Mouse (Mus musculus) cortical plate, adult 2 months (tissue): ENCODE measurements at regions not wholly inside any gene's neighbourhood (a gene's known extent, or its start where the extent isn't known, plus 50 kb on each side); places are given as distances from the start of the nearest gene placed in this dataset.

Experiments
- H3K27ac ChIP-seq: fragments of 200-500 bp; 2 replicates; pipeline ENCODE4 v1.5.1; 2012; ENCODE audit warnings: low read length, control low read depth, inconsistent platforms; ENCODE audit not compliant: insufficient read depth
- H3K4me1 ChIP-seq: fragments of 200-500 bp; 2 replicates; pipeline ENCODE4 v1.6.1; 2011; ENCODE audit warnings: low read length; ENCODE audit not compliant: control insufficient read depth, insufficient read depth
- H3K4me3 ChIP-seq: fragments of 200-500 bp; 2 replicates; pipeline ENCODE4 v1.5.1; 2011; ENCODE audit warnings: mild to moderate bottlenecking, low read length, control low read depth; ENCODE audit not compliant: insufficient read depth
- CTCF ChIP-seq: fragments of 200-500 bp; IDR thresholded peaks from 2 replicates; pipeline ENCODE4 v1.5.1; 2011; ENCODE audit warnings: mild to moderate bottlenecking, control low read depth, low read length; ENCODE audit not compliant: insufficient read depth; ENCODE audit errors: extremely low read depth
- POLR2A ChIP-seq: fragments of 200-500 bp; IDR thresholded peaks from 2 replicates; pipeline ENCODE4 v1.6.1; 2011; ENCODE audit warnings: mild to moderate bottlenecking, low read length, control low read depth; ENCODE audit not compliant: insufficient read depth; ENCODE audit errors: extremely low read depth

DNA sequence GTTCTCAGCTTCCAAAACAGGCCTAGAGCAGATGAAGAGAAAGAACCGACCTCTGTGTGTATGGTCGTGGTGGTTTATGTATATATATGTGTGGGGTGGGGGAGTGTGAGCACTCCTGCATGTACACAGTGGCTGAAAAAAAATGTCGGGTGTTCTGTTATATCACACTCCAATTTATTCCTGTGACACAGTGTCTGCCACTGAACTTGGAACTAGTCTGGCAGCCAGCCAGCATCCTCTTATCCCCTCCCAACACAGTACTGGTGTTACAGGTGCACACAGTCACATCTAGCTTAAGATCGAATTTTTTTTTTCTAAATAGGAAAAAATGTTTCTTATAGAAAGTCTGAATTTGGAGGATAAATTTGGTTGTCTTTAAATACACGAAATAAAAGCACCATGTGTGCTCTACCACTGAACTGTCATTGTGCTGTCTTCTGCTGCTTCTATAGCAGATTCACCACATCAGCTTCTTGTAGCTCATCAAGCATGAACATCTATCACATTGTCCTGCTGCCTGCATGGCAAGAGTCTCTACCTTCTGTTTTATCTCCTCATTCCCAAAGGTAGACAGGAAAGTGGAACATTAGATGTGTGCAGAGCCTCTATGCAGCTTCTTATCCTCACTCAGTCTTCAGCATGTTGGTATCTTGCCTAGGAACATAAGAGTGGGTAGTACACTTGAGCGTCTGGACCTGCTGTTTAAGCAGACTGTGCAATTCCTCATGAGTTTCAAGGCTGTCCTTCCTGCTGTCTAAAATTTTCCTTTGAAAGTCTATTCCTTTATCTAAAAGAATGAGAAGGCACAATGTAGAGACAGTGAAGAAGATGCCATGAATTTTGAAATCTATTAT is 185.2 kb downstream of the Car2 start:
- Histone ChIP-seq H3K4me1 (no peaks in the 10 kb centered on the region), H3K4me3 (no peak overlapping the region), H3K27ac (no peak overlapping the region)
- TF ChIP-seq POLR2A (no peak), CTCF (no peak)

DNA sequence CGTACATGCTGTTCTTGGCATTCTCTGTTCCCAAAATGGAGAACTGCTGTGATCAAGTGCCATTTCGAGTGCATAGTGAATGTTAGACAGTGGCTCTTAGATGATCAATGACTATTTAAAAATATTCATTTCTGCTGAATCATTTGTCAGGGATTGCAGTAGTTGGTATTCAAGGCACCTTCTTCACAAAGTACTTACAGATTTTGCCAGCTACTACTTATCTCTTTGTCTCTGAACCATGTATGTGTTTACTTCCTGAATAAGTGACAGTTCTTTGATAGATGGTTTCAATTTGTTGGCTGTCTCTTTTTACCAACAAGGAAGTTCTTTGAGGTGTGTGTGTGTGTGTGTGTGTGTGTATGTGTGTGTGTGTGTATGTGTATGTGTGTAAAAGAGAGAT is 187.3 kb downstream of the Car2 start:
- no peak overlapping the region for H3K27ac ChIP-seq
- H3K4me1 ChIP-seq: no peaks in the 10 kb centered on the region
- no peak for TF ChIP-seq CTCF
- TF ChIP-seq POLR2A: no peak
- H3K4me3 ChIP-seq: no peak overlapping the region

DNA sequence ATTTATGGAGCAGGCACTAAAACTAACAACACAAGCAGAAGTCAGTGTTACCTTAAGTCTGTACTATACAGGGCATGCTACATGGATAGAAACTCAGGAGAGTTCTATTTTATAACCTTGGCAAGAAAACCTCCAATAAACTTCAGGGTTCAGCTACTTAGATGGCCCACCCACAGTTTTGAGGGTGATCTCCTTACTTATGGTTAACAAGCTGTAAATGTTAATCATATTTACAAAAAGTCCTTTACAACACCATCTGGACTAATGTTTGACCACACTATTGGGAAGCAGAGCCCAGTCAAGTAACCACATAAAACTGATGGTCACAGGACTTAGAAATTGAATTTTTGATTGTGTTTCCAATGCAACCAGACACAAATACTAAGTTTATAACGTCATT is 187.8 kb downstream of the Car2 start:
- no peak for TF ChIP-seq CTCF
- no peak for TF ChIP-seq POLR2A
- no peak overlapping the region for H3K4me3 ChIP-seq
- H3K4me1 ChIP-seq: no peaks in the 10 kb centered on the region

DNA sequence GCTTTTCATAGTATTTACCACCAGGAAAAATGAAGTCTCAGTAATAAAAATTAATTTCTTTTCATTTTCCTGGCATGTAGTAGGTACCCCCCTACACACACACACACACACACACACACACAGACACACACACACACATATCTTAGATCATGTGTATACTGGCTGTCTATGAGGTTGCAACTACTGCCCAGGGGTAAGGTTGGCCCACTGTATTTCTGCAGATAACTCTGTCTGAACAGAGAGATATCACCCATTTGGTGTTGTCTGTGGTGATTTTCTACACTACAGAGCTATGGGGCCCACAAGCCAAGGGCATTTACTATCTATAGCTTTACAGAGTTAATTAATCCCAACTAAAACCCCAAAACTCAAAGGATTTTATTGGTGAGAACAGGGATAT is 188.9 kb downstream of the Car2 start:
- Histone ChIP-seq H3K4me1 (no peaks in the 10 kb centered on the region), H3K4me3 (no peak overlapping the region), H3K27ac (no peak overlapping the region)
- TF ChIP-seq CTCF: no peak
- TF ChIP-seq POLR2A: no peak

More for the DNA sequence above, 187.8 kb downstream of the Car2 start:
- H3K27ac ChIP-seq: no peak overlapping the region

DNA sequence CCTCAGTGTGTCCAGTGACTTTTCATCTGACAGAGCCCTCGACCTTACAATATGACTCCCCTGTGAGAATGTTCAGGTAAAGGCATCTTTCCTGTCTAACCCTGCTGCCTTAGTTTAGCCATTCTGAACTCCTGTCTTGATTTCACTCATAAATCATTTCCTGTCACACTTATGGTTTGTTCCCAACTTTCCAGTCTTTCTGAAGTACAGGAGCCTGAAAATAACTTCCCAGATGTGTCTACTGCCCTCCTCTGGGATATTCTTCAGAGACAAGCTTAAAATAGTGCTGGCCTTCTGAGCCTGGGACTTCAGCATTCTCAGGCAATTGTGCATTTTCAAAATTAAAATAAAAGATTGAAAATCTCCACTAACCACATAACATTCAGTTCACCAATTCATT is 204.1 kb downstream of the Car2 start:
- Histone ChIP-seq H3K27ac (no peak overlapping the region), H3K4me3 (no peak overlapping the region), H3K4me1 (no peaks in the 10 kb centered on the region)
- TF ChIP-seq POLR2A (no peak), CTCF (peak; percentile 4; the same call in 1 of the 2 replicates)

DNA sequence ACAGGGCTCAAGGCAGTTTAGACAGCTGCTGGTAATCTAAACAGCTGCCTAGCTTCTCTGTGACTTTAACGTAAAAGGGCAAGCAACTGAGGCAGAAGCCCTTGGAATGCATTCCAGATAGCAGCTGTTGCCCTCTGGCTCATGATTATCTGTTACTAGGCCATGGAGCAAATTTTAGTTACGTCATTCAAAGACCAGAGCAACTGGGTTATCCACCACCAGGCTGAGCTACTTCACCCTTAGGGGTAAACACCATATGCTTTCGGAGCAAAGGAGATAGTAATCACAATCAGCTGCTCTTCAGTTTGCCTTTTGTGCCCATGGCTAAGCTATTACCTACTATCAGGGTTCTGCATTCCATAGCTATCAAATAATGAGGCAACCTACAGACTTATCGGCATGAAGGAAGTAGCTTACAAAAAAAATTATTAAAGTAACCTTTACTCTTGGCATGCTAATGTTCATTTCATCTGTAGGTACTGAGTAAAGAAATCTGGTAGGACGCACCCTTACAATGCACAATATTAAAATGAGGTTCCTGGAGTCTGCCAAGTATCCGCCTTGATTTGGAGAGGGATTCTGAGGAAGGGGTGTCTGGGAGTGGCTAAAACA is 212.2 kb downstream of the Car2 start:
- no peak overlapping the region for H3K27ac ChIP-seq

DNA sequence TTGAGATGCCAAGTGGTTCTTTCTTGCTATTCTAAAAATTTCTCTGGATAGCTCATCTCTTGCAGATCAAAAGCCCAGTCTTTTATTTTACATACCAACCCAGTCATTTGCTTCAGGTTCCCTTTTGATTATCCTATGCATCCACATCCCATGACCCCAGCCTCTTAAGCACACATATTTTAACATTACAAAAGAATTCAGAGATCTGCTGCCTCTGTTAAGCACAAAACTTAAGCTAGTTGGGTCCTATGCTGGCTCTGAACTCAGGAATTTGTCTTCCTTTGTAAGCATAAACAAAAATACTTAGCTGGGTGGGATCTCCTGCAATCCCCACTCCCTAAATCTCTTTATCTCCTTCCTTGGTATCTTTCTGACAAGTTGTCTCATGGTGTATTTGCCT is 212.9 kb downstream of the Car2 start:
- Histone ChIP-seq H3K4me1 (no peaks in the 10 kb centered on the region), H3K27ac (no peak overlapping the region), H3K4me3 (no peak overlapping the region)
- TF ChIP-seq CTCF (no peak), POLR2A (no peak)

More for the DNA sequence above, 212.2 kb downstream of the Car2 start:
- Histone ChIP-seq H3K4me3 (no peak overlapping the region), H3K4me1 (no peaks in the 10 kb centered on the region)
- TF ChIP-seq CTCF: no peak
- TF ChIP-seq POLR2A: no peak

DNA sequence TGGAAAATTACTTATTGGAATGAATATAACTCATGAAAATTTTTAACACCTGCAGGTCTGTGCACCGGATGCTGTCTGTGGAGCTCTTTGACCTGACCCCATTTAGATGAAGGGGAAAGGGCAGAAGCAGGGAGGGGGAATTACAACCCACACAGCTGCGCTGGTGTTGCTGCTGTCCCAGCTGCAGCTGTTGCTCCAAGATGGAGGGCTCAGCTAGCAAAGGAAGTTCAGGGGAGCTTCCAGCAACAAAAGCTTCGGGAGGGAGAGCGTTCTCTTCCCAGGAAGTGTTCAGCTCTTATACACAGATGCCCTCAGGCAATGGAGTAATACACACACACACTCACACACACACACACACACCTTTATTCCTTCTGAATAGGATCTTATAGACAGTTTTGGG is 219.6 kb downstream of the Car2 start:
- no peak overlapping the region for H3K27ac ChIP-seq
- H3K4me3 ChIP-seq: no peak overlapping the region
- H3K4me1 ChIP-seq: no peaks in the 10 kb centered on the region
- TF ChIP-seq POLR2A (no peak), CTCF (no peak)

DNA sequence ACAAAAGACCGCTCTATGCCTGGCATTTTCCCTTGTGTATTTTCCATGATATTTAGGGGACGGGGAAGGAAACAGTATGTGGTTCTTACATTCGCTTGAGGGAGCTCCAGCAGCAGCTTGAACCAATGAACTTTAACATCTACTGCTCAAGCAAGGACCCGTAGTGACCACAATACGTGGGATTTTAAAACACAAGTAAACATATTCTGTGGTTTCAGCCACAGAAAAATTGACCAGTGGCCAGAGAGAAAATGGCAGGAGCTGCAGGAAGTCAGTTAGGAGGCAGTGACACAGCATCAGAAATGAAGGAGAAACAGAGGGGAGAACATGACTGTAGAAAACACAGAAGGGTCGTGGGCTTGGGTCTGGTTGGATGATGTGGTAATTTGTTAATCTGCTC is 220.2 kb downstream of the Car2 start:
- H3K4me3 ChIP-seq: no peak overlapping the region
- H3K4me1 ChIP-seq: no peaks in the 10 kb centered on the region
- no peak overlapping the region for H3K27ac ChIP-seq
- no peak for TF ChIP-seq POLR2A
- TF ChIP-seq CTCF: no peak

DNA sequence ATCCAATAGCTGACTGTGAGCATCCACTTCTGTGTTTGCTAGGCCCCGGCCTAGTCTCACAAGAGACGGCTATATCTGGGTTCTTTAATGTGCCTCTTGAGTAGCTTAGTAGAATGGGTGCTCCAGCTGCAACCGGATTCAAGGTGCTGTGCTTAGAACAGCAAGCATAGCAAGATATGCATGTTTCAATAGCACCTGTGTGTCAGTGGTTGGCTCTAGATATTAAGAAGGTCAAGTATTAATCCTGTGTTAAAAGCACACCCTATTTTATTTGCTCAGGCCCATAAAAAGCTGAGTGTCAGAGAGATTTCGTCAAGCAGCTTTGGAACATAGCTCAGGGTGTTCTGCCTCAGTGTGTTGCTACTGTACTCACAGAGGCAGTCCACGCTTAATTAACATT is 221.2 kb downstream of the Car2 start:
- TF ChIP-seq POLR2A: no peak
- Histone ChIP-seq H3K4me1 (no peaks in the 10 kb centered on the region), H3K27ac (no peak overlapping the region), H3K4me3 (no peak overlapping the region)

DNA sequence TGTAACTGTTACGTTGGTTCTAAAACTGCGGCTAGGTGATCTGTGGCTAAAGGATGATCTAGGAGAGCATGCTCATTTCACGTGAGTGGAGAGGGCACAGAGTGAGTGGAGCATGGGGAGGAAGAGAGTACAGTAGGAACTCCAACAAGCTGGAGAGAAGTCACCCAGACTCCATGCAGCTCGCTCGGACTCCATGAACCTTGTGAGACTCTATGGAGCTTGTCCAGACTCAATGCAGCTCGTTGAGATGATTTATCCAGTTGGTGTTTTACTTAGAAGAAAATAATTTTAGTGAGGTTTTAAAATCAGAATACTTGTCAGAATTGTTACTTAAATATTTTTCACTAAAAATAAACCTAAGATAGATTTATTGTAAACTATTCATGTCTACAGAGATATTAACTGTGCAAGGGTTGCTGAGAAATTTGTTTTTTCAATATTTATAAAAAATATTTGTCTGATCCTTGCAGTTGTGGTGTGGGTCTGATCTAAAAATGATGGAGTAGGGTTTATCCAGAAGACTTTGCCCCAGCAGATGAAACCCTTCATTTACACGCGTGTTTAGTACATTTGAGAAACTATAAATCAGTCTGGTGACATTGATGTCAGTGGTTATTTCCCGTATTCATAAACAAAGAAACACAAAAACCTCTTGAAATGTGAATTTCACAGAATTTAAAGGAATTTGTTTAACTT is 222.3 kb downstream of the Car2 start:
- no peak for TF ChIP-seq CTCF
- no peak for TF ChIP-seq POLR2A
- H3K27ac ChIP-seq: no peak overlapping the region
- H3K4me3 ChIP-seq: no peak overlapping the region
- no peaks in the 10 kb centered on the region for H3K4me1 ChIP-seq
